Mouse (Mus musculus) forebrain, embryonic 10.5 days (tissue): ENCODE measurements around the gene Mpp6. TPM values are rescaled to one million over a fixed set of nuclear protein-coding genes. Genes with fewer than 3 reads are reported as not detected.

Experiments used
- DNase-seq: peaks from one replicate; pipeline ENCODE4 v3.0.0-alpha.2; 2017; ENCODE audit warnings: low spot score; ENCODE audit errors: extremely low spot score
- H3K27ac ChIP-seq: fragments of 300-500 bp; sonication (generic); 2 replicates; pipeline ENCODE4 v1.5.1; 2016; ENCODE audit warnings: mild to moderate bottlenecking
- H3K27me3 ChIP-seq: fragments of 300-500 bp; sonication (generic); 2 replicates; pipeline ENCODE4 v1.6.1; 2016; ENCODE audit warnings: mild to moderate bottlenecking; ENCODE audit not compliant: poor library complexity, severe bottlenecking
- H3K36me3 ChIP-seq: fragments of 300-500 bp; sonication (generic); replicated peaks from 2 replicates; pipeline ENCODE4 v1.6.1; 2016; ENCODE audit warnings: mild to moderate bottlenecking, moderate library complexity
- H3K4me1 ChIP-seq: fragments of 300-500 bp; sonication (generic); 2 replicates; pipeline ENCODE4 v1.6.1; 2016
- H3K4me3 ChIP-seq: fragments of 300-500 bp; sonication (generic); 2 replicates; pipeline ENCODE4 v1.5.1; 2016; ENCODE audit warnings: mild to moderate bottlenecking, moderate library complexity
- H3K9me3 ChIP-seq: fragments of 300-500 bp; sonication (generic); 2 replicates; pipeline ENCODE4 v1.6.1; 2016; ENCODE audit warnings: mild to moderate bottlenecking, moderate library complexity
- WGBS: fragments of 180-500 bp; shearing (Covaris S2); methylation state at CpG from one replicate; pipeline ENCODE4 v1.1.7; 2016; 5-methylcytosine and 5-hydroxymethylcytosine counted together
- polyA plus RNA-seq: library from polyadenylated mRNA; unstranded; fragments of >200 nt; fragmentation: Nextera tagmentation; extraction: Ambion mirVana; gene quantifications from 2 replicates; pipeline ENCODE4 v1.2.1, GENCODE M21; 2016

Gene Mpp6
- 73.6 and 75.0 TPM in 2 replicates for polyA plus RNA-seq

DNA sequence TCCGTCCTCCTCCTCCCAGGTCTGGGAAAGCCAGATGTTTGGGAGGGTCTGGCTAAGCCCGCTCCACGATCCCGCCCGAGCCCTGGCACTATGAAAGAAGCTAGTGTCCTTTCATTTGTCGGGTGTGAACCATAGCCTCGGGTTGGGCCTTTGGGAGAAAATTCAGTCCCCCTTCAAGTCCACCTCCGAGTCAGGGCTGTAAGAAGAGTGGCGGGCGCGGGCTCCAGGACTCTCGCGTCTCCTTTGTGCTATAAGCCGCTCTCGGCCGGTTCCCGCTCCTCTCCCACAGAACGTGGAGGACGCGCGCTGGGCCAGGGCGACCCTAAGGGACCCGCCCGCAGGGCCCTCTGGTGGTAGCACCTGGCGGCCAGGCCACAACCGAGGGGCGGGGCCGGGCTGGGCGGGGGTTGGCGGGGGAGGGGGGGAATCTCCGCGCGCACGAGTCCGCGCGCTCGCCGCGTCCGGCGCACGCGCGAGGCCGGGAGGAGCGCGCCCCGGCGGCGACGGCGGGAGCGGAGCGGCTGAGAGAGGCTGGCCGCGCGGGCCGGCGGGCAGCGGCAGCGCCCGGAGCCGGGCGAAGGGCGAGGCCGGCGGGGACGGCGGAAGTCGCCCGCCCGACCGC, at the start of gene Mpp6:
Gene Mpp6, plus strand, starts transcription at position 485 of the 622 bp plus-strand sequence.
- H3K27ac ChIP-seq = peak within 1 kb of the TSS; percentile 96
- peaks cover 15% of the 10 kb centered on the region for H3K27me3 ChIP-seq
- peaks cover 35% of the 10 kb centered on the region for H3K4me1 ChIP-seq
- WGBS = 4% methylated on average over 74 of the region's 74 CpGs
- no peaks in the 10 kb centered on the region for H3K9me3 ChIP-seq
- H3K4me3 ChIP-seq = peak within 1 kb of the TSS; percentile 80
- peak; percentile 91 for DNase-seq
- H3K36me3 ChIP-seq = no peaks in the 10 kb centered on the region; the same call in 1 of the 2 replicates

DNA sequence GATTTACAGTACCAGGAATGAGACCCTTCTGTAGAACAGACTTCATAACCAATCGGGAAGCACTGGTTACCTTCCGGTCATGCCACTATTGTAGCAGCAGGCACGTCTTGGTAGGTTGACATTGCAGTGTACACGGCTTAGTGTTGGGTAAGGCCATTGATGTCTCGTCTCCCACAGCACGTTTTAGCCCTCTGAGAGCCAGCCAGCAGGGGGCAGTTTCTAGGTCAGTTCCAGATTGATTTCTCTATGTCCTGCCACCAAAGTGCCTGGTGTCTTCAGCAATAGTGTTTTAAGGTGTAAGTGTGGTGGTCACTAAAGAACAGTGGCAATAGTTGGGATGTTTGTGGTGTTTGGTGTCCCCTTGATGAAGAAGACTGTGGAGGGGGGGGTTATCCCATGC, 43.9 kb upstream of the Mpp6 start:
- no peaks in the 10 kb centered on the region for H3K36me3 ChIP-seq
- no peak for DNase-seq

DNA sequence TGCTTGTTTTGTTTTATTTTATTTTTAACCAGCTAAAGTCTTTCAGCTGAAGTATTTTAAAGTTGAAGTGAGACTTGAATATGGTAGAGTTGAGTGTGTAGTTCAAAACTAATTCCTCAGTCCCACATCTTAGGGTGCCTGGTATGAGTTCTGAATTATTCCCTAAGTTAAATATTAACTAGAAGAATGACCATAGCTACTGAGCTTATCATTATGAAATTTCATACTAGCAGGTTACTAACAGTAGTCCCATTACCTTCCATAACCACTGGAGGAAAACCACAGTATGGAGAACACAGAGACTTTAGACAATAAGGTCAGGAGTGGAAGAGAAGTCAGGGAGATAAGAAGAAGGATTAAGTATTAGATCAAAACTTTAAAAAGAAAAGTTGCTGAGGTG, 41.6 kb upstream of the Mpp6 start:
- Histone ChIP-seq H3K27ac (no peak overlapping the region), H3K4me3 (no peak overlapping the region), H3K27me3 (no peaks in the 10 kb centered on the region), H3K36me3 (no peaks in the 10 kb centered on the region), H3K9me3 (no peaks in the 10 kb centered on the region), H3K4me1 (no peaks in the 10 kb centered on the region)
- no peak for DNase-seq

More for the DNA sequence above, 43.9 kb upstream of the Mpp6 start:
- H3K4me3 ChIP-seq = no peak overlapping the region
- no peaks in the 10 kb centered on the region for H3K27me3 ChIP-seq
- H3K27ac ChIP-seq = no peak overlapping the region
- no peaks in the 10 kb centered on the region for H3K4me1 ChIP-seq
- WGBS = 90% methylated on average over 6 of the region's 6 CpGs
- H3K9me3 ChIP-seq = no peaks in the 10 kb centered on the region

DNA sequence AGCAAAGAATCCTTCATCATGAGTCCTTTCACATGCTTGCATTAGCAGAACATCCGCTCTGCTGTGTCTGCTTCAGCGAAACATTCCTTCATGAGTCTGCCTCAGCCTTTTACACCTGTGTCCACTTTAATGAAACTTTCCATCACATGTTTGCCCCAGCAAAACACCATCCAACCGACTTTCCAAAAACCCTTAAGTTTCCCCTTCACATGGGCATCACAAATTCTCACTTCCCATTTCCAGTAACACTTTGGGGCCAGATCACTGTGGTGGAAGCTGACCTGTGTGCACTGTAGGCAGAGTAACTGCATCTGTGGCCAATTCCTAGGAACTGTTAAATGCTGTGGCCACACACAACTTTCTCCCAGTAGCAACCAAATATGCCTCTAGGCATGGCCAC, 34.8 kb upstream of the Mpp6 start:
- WGBS = 89% methylated on average over 3 of the region's 3 CpGs
- H3K36me3 ChIP-seq = no peaks in the 10 kb centered on the region

DNA sequence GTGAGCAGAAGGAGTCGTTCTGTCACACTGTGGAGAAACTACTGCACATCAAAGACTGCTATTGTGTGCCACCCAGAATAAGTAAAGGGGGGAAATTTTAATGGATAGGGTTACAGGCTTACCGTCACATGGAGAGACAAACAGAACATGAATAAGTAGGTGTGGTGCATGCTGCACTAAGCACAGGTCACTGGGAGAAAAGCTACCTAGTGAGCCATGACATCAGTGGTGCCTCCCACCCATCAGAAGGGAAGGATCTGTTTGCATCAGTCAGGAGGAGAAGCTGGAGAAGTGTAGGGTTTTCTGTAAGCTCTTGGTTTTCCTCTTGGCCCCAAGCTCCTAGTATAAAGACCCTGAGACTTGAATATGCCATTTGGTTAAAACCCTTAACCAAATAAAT, 33.6 kb upstream of the Mpp6 start:
- no peak for DNase-seq
- Histone ChIP-seq H3K4me1 (no peaks in the 10 kb centered on the region), H3K36me3 (no peaks in the 10 kb centered on the region), H3K27ac (no peak overlapping the region), H3K9me3 (no peaks in the 10 kb centered on the region), H3K4me3 (no peak overlapping the region), H3K27me3 (no peaks in the 10 kb centered on the region)
- WGBS = 77% methylated on average over 2 of the region's 2 CpGs

More for the DNA sequence above, 34.8 kb upstream of the Mpp6 start:
- Histone ChIP-seq H3K27ac (no peak overlapping the region), H3K4me3 (no peak overlapping the region), H3K27me3 (no peaks in the 10 kb centered on the region), H3K9me3 (no peaks in the 10 kb centered on the region), H3K4me1 (no peaks in the 10 kb centered on the region)
- DNase-seq = no peak

DNA sequence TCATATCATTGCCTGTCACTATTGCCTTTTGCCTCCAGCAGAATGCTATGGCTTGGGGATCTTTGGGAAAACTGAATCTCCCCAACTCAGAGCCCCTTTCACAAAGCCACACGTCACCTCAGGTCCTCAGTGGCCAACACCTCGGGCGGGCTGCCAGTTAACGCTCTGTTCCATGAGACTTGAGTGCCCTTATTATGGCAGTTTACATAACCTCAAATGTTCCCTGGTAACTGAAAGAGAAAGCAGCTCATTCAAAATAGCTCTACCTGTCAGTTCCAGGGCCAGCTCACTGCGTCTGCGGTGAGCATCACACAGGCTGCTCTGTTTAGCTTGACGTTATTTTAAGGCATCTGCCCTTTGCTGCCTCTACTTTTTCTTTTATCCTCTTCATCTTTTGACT, 29.6 kb upstream of the Mpp6 start:
- no peak for DNase-seq
- Histone ChIP-seq H3K4me3 (no peak overlapping the region), H3K27ac (no peak overlapping the region), H3K36me3 (no peaks in the 10 kb centered on the region), H3K9me3 (no peaks in the 10 kb centered on the region), H3K4me1 (no peaks in the 10 kb centered on the region), H3K27me3 (no peaks in the 10 kb centered on the region)
- WGBS = 85% methylated on average over 7 of the region's 7 CpGs

DNA sequence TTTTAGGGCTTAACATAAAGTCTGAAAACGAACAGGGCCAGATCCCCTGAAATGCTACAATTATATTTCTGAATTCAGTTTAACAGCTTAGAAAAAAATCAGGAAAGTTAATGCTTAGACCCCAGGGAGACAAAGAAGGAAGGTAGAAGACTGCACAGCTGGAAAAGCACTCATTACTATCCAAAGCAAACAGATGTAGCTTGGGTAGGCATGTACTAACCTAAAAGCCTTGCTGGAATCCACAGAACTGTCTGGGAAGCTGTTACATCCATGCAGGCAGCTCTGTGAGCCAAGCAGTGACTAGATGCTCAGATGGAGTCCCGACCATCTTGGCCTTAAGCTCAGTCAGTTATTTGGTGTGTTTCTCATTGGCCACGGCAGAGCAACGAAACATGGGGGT, 24.8 kb upstream of the Mpp6 start:
- WGBS = 89% methylated on average over 4 of the region's 4 CpGs
- H3K4me3 ChIP-seq = no peak overlapping the region
- no peaks in the 10 kb centered on the region for H3K4me1 ChIP-seq
- H3K27me3 ChIP-seq = no peaks in the 10 kb centered on the region
- H3K9me3 ChIP-seq = no peaks in the 10 kb centered on the region
- no peaks in the 10 kb centered on the region for H3K36me3 ChIP-seq
- DNase-seq = no peak
- H3K27ac ChIP-seq = no peak overlapping the region

DNA sequence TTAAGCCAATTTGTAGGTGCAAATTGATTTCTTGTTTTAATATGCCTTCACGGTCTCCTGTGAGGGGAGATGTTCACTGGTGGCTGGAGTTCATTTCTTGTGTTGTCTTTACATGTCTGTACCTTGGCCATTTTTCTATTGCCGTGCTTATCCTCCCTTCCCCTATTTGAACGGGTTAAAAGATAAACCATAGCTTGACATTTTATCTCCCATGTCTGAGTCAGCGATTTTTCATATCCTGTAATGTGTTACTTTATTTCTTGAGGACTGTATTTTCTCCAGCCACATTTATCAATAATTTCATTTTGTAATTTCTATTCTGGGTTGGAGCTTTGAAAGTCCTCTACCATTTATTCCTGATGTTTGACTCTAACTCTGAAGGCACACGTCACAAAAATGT, 20.7 kb upstream of the Mpp6 start:
- no peak overlapping the region for H3K27ac ChIP-seq
- no peak for DNase-seq
- no peaks in the 10 kb centered on the region for H3K9me3 ChIP-seq
- H3K4me1 ChIP-seq = no peaks in the 10 kb centered on the region
- no peak overlapping the region for H3K4me3 ChIP-seq
- H3K27me3 ChIP-seq = no peaks in the 10 kb centered on the region
- H3K36me3 ChIP-seq = no peaks in the 10 kb centered on the region
- WGBS = 90% methylated on average over 5 of the region's 5 CpGs

DNA sequence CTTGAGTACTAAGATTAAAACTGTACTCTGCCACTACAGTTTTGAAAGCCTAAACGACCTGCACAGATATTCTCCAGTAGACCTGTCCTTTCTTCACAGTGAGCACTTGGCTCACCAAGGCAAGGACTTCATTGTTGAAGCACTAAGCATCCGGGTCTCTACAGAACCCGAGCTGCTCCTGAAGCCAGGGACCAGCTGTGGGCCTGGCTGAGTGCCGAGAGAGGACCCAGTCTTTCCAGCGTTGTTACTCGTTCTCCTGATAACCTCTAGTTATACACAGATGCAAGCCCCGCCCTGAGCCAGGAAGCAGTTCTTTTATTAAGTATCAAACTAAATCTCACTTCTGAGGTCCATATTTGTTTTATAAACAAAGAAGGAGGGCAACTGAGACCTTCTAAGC, 19.8 kb upstream of the Mpp6 start:
- WGBS = 89% methylated on average over 7 of the region's 7 CpGs
- Histone ChIP-seq H3K27me3 (no peaks in the 10 kb centered on the region), H3K4me1 (no peaks in the 10 kb centered on the region), H3K27ac (no peak overlapping the region), H3K9me3 (no peaks in the 10 kb centered on the region), H3K4me3 (no peak overlapping the region), H3K36me3 (no peaks in the 10 kb centered on the region)
- no peak for DNase-seq

DNA sequence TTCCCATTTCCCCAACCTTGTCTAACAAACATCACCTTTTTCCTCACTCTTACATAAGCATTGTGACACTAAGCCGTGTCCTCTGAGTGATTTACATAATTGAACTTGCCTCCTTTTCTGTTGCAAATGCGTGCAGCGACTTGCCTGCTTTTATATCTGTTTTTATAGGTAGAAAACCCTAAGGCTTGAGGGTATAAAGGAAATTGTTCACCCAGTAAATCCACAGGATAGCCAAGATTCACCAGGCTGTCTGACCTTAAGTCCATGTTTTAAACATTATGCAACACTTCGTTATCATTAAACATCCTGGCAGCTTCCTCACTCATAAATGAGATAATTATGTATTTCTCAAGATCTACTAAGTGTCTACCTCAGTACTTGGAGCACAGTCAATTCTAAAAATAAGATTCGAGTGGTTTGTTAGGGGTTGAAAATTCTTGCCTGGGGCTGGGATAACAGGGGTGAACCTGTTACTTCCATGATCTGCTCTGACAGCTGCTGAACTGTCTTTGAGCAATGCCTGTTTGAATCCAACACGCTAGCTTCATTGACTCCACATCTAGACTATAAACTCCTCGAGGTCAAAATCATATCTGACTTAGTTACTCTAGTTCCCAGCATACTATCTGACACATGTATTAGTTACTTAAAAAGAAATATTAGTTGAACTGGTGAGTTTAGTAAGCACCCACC, 18.4 kb upstream of the Mpp6 start:
- H3K4me3 ChIP-seq = no peak overlapping the region
- no peak for DNase-seq
- no peak overlapping the region for H3K27ac ChIP-seq
- H3K9me3 ChIP-seq = no peaks in the 10 kb centered on the region
- 81% methylated on average over 7 of the region's 7 CpGs for WGBS
- no peaks in the 10 kb centered on the region for H3K4me1 ChIP-seq
- no peaks in the 10 kb centered on the region for H3K27me3 ChIP-seq
- H3K36me3 ChIP-seq = no peaks in the 10 kb centered on the region

DNA sequence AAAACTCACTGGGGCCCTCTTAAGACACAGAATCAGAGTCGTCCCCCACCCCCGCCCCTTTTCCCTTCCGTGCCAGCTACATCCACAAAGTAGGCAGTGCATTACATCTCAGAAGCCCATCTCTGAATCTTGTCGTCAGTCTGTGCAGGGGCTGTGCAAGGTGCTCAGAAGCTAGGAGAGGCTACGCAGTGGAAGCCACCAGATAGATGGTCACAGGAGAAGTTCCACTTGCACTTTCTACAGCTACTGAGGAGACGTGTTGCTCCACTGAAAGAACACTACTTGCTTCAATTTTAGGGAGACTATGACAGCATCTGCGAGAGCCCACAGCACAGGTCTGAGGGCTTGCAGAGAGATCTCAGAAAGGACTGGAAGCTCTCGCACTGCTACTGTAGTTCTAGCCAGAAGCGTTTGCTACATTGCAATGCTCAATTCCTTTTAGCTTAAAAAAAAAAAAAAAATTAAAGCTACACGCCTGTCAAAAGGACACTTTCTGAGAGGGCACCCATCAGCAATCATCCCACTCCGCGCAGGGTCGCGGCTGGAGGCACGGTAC, 762 bp upstream of the Mpp6 start:
- Histone ChIP-seq H3K27ac (peak overlapping the region; percentile 96), H3K4me3 (peak overlapping the region; percentile 80), H3K36me3 (no peaks in the 10 kb centered on the region; the same call in 1 of the 2 replicates), H3K9me3 (no peaks in the 10 kb centered on the region), H3K27me3 (peaks cover 15% of the 10 kb centered on the region), H3K4me1 (peaks cover 35% of the 10 kb centered on the region)
- WGBS = 3% methylated on average over 15 of the region's 15 CpGs
- peak; percentile 47 for DNase-seq

DNA sequence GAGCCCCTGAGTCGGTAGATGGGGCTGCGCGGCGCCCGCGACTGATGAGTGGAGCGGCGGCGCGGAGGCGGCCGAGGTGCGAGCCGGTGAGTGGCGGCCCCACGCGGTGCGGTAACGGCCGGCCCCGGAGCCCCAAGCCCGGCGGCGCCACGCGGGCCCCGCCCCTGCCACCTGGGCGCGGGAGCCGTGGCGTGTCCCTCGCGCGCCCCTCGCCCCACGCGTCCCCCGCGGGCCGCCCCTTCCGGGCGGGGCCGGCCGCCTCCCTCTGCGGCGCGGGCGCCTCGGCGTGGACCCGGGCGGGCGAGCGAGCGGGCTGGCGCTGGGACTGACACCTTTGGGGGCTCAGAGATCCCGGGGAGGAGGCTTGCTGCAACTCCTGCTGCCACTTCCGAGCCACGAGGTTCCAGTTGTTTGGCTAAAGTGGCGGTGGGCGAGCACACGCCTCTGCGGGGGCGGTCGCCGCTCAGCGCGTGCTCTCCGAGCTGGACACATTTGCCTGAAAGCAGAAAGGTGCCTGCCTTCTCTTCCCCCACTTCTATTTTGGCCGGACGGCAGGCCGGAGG, 419 bp downstream of the Mpp6 start:
- Histone ChIP-seq H3K36me3 (no peaks in the 10 kb centered on the region; the same call in 1 of the 2 replicates), H3K4me1 (peaks cover 35% of the 10 kb centered on the region), H3K9me3 (no peaks in the 10 kb centered on the region), H3K27ac (peak overlapping the region; percentile 96), H3K4me3 (peak overlapping the region; percentile 80), H3K27me3 (peaks cover 15% of the 10 kb centered on the region)
- DNase-seq = peak; percentile 56
- WGBS = under 1% methylated on average over 72 of the region's 72 CpGs

DNA sequence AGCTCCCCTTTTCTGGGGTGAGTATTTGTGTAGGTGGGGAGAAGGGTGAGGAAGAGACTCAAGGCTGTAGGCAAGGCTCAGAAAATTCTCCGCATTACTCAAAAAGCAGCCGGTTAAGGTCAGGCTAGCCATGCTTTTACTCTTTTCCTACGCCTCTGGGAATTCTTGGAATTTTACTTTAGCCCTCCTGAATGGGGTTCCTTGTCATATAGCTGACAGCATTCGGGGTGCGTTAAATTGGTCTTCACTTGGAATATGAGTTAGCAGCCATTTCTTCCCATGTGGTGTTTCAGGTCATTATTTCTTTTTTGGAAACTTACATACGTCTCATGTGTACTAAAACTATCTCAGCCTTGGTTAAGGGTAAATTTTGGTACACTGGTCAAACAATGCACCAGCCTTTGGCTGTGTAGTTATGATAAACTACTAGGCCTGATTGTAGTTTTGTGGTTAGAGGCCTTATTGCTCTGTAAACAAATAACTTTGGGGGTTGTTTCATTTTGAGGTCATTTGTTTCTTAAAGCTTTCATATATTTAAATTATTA, 1.1 kb downstream of the Mpp6 start:
- H3K9me3 ChIP-seq = no peaks in the 10 kb centered on the region
- peaks cover 15% of the 10 kb centered on the region for H3K27me3 ChIP-seq
- no peaks in the 10 kb centered on the region; the same call in 1 of the 2 replicates for H3K36me3 ChIP-seq
- peaks cover 35% of the 10 kb centered on the region for H3K4me1 ChIP-seq
- WGBS = 9% methylated on average over 6 of the region's 6 CpGs
- peak overlapping the region; percentile 96 for H3K27ac ChIP-seq
- DNase-seq = no peak
- H3K4me3 ChIP-seq = peak overlapping the region; percentile 80
